Mouse (Mus musculus) lung, embryonic 15.5 days (tissue): Measurements from ENCODE around the gene Krtap12-1. TPM values are rescaled to one million over a fixed set of nuclear protein-coding genes. Genes with fewer than 3 reads are reported as not detected.
"Not testable (repeated sequence)": the region's sequence is repeated elsewhere in the genome, so short reads cannot be mapped to it uniquely, and the experiment has no call there.

ENCODE experiments used
- ATAC-seq: fragments of 200-750 bp; cut with Nextera tagmentation; 2 replicates; pipeline ENCODE4 v1.8.0; 2017; ENCODE audit warnings: moderate number of reproducible peaks, borderline replicate concordance; ENCODE audit not compliant: low FRiP score, low TSS enrichment; ENCODE audit errors: extremely low read depth
- H3K27ac ChIP-seq: fragments of 300-500 bp; sonication (generic); 2 replicates; pipeline ENCODE4 v1.5.1; 2015; ENCODE audit warnings: moderate library complexity, mild to moderate bottlenecking, inconsistent platforms
- H3K27me3 ChIP-seq: fragments of 300-500 bp; sonication (generic); 2 replicates; pipeline ENCODE4 v1.6.1; 2015; ENCODE audit warnings: inconsistent platforms
- H3K36me3 ChIP-seq: fragments of 300-500 bp; sonication (generic); 2 replicates; pipeline ENCODE4 v1.6.1; 2015; ENCODE audit warnings: inconsistent platforms
- H3K4me1 ChIP-seq: fragments of 300-500 bp; sonication (generic); 2 replicates; pipeline ENCODE4 v1.6.1; 2015; ENCODE audit warnings: inconsistent platforms
- H3K4me2 ChIP-seq: fragments of 300-500 bp; sonication (generic); 2 replicates; pipeline ENCODE4 v1.6.1; 2015; ENCODE audit warnings: inconsistent platforms, mild to moderate bottlenecking, moderate library complexity
- H3K4me3 ChIP-seq: fragments of 300-500 bp; sonication (generic); 2 replicates; pipeline ENCODE4 v1.5.1; 2015; ENCODE audit warnings: mild to moderate bottlenecking, inconsistent platforms
- H3K9ac ChIP-seq: fragments of 300-500 bp; sonication (generic); 2 replicates; pipeline ENCODE4 v1.6.1; 2015; ENCODE audit warnings: inconsistent platforms
- H3K9me3 ChIP-seq: fragments of 300-500 bp; sonication (generic); 2 replicates; pipeline ENCODE4 v1.6.1; 2016; ENCODE audit warnings: inconsistent platforms
- WGBS: fragments of 180-500 bp; shearing (Covaris S2); methylation state at CpG from one replicate; pipeline ENCODE4 v1.1.7; 2015; 5-methylcytosine and 5-hydroxymethylcytosine counted together
- polyA plus RNA-seq: library from polyadenylated mRNA; unstranded; fragments of >200 nt; fragmentation: Nextera tagmentation; extraction: Ambion mirVana; gene quantifications from 2 replicates; pipeline ENCODE4 v1.2.1, GENCODE M21; 2015

Gene Krtap12-1
- polyA plus RNA-seq, 1 experiment from 2014 or later: not detected

GRCm38 (mm10) chr10:77751254-77751653 lies 30.9 kb downstream of the Krtap12-1 start, which contains the start of gene Gm9736:
TSS of gene Gm9736 (minus strand) at chr10:77751354.
- not testable (repeated sequence) for H3K27ac ChIP-seq, H3K36me3 ChIP-seq, H3K4me2 ChIP-seq, H3K9ac ChIP-seq, H3K9me3 ChIP-seq, H3K27me3 ChIP-seq, ATAC-seq, H3K4me3 ChIP-seq, H3K4me1 ChIP-seq
- WGBS: 50% methylated on average over 1 of the region's 1 CpGs

GRCm38 (mm10) chr10:77752312-77752711 lies 31.9 kb downstream of the Krtap12-1 start:
- not testable (repeated sequence) for H3K36me3 ChIP-seq, H3K9me3 ChIP-seq, ATAC-seq, H3K4me2 ChIP-seq, H3K9ac ChIP-seq, H3K27me3 ChIP-seq, H3K4me3 ChIP-seq, H3K4me1 ChIP-seq, H3K27ac ChIP-seq
- WGBS: 46% methylated on average over 3 of the region's 3 CpGs

GRCm38 (mm10) chr10:77753448-77753847 lies 33.0 kb downstream of the Krtap12-1 start:
- Histone ChIP-seq H3K4me1 (no peaks in the 10 kb centered on the region), H3K36me3 (no peaks in the 10 kb centered on the region), H3K27ac (no peak overlapping the region), H3K4me3 (no peak overlapping the region), H3K4me2 (no peak overlapping the region), H3K9ac (no peak overlapping the region), H3K9me3 (no peaks in the 10 kb centered on the region), H3K27me3 (no peaks in the 10 kb centered on the region)
- ATAC-seq: no peak

DNA sequence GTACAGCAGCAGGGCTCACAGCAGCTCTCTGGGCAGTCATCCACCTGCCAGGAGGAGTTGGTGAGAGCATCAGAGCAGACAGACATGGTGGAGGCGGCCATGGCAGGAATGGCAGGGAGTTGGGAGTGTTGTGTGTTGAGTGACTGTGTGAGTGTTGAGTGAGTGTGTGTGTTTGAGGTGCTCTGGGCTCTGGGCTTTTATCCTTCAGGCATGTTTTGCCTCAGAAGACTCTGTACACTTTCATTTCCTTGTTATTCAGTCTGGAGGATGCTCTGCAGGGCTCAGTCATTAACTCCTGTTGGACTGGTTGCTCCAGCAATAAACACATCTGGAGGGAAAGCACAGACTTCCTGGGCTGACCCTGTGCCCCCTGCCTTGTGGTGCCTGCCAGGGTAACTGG lies 39.2 kb downstream of the Krtap12-1 start, which contains the start of gene Gm3233:
Gene Gm3233 (minus strand): TSS at position 101 of the 400 bp plus-strand sequence.
- not testable (repeated sequence) for H3K27ac ChIP-seq, ATAC-seq, H3K27me3 ChIP-seq, H3K4me3 ChIP-seq, H3K9ac ChIP-seq, H3K4me2 ChIP-seq, H3K36me3 ChIP-seq, H3K9me3 ChIP-seq, H3K4me1 ChIP-seq
- 50% methylated on average over 1 of the region's 1 CpGs for WGBS

GRCm38 (mm10) chr10:77769727-77770126 lies 49.3 kb downstream of the Krtap12-1 start:
- Histone ChIP-seq H3K36me3 (no peaks in the 10 kb centered on the region), H3K9me3 (no peaks in the 10 kb centered on the region), H3K27me3 (no peaks in the 10 kb centered on the region), H3K27ac (no peak overlapping the region), H3K9ac (no peak overlapping the region), H3K4me2 (no peak overlapping the region), H3K4me3 (no peak overlapping the region), H3K4me1 (no peaks in the 10 kb centered on the region)
- WGBS: 72% methylated on average over 1 of the region's 1 CpGs
- no peak for ATAC-seq

Other genes with a start within 250 kb of the Krtap12-1 start
- 35.1 and 38.0 TPM in 2 replicates for gene Fam207a, start 204.8 kb upstream of the Krtap12-1 start, polyA plus RNA-seq
- gene Itgb2, start 190.3 kb upstream of the Krtap12-1 start, polyA plus RNA-seq: 3.7 and 5.3 TPM in 2 replicates
- 118 and 122 TPM in 2 replicates for gene Pttg1ip, start 138.9 kb upstream of the Krtap12-1 start, polyA plus RNA-seq
- 350 and 361 TPM in 2 replicates for gene Sumo3, start 114.5 kb upstream of the Krtap12-1 start, polyA plus RNA-seq
- gene Gm49325, start 114.4 kb upstream of the Krtap12-1 start, polyA plus RNA-seq: 0.99 and 1.9 TPM in 2 replicates
- 73.8 and 74.3 TPM in 2 replicates for gene Ube2g2, start 98.3 kb upstream of the Krtap12-1 start, polyA plus RNA-seq
- 0.08 and 0.19 TPM in 2 replicates for gene Tspear, start 34.0 kb upstream of the Krtap12-1 start, polyA plus RNA-seq
- gene Gm19402, start 29.8 kb upstream of the Krtap12-1 start, polyA plus RNA-seq: not detected in 2 replicates
- gene Gm9508, start 23.4 kb upstream of the Krtap12-1 start, polyA plus RNA-seq: not detected in 2 replicates
- not detected in 2 replicates for gene Gm10272, start 14.0 kb upstream of the Krtap12-1 start, polyA plus RNA-seq
- not detected in 2 replicates for gene Gm10024, start 9.1 kb upstream of the Krtap12-1 start, polyA plus RNA-seq
- gene Gm10142, start 4.8 kb upstream of the Krtap12-1 start, polyA plus RNA-seq: not detected in 2 replicates
- gene Gm10100, start 5.9 kb downstream of the Krtap12-1 start, polyA plus RNA-seq: not detected in 2 replicates
- not detected in 2 replicates for gene Gm18596, start 22.0 kb downstream of the Krtap12-1 start, polyA plus RNA-seq
- gene Gm9736, start 30.8 kb downstream of the Krtap12-1 start, polyA plus RNA-seq: not detected in 2 replicates
- not detected in 2 replicates for gene Gm3233, start 39.1 kb downstream of the Krtap12-1 start, polyA plus RNA-seq
- not detected in 2 replicates for gene Gm3238, start 50.7 kb downstream of the Krtap12-1 start, polyA plus RNA-seq
- not detected in 2 replicates for gene Gm7138, start 56.3 kb downstream of the Krtap12-1 start, polyA plus RNA-seq
- not detected in 2 replicates for gene Gm3250, start 61.9 kb downstream of the Krtap12-1 start, polyA plus RNA-seq
- not detected in 2 replicates for gene Gm7137, start 67.6 kb downstream of the Krtap12-1 start, polyA plus RNA-seq
- gene Gm9639, start 74.5 kb downstream of the Krtap12-1 start, polyA plus RNA-seq: not detected in 2 replicates
- not detected in 2 replicates for gene Gm19668, start 78.5 kb downstream of the Krtap12-1 start, polyA plus RNA-seq
- gene Gm9507, start 91.2 kb downstream of the Krtap12-1 start, polyA plus RNA-seq: not detected in 2 replicates
- gene Gm2696, start 94.1 kb downstream of the Krtap12-1 start, polyA plus RNA-seq: not detected in 2 replicates
- gene Krtap10-4, start 106.5 kb downstream of the Krtap12-1 start, polyA plus RNA-seq: not detected in 2 replicates
- not detected in 2 replicates for gene Krtap10-10, start 115.3 kb downstream of the Krtap12-1 start, polyA plus RNA-seq
- gene Gm36176, start 126.2 kb downstream of the Krtap12-1 start, polyA plus RNA-seq: not detected in 2 replicates
- not detected in 2 replicates for gene Gm10318, start 132.3 kb downstream of the Krtap12-1 start, polyA plus RNA-seq
- not detected in 2 replicates for gene Gm3285, start 141.4 kb downstream of the Krtap12-1 start, polyA plus RNA-seq
- 4.5 TPM in 2 replicates for gene Lrrc3, start 181.9 kb downstream of the Krtap12-1 start, polyA plus RNA-seq
- gene Trpm2, start 250.0 kb downstream of the Krtap12-1 start, polyA plus RNA-seq: 0.72 and 1.6 TPM in 2 replicates